Mouse (Mus musculus) heart, embryonic 15.5 days (tissue): ENCODE data around the gene Camk2d. TPM values are rescaled to one million over a fixed set of nuclear protein-coding genes. Genes with fewer than 3 reads are reported as not detected.

Experiments used
- ATAC-seq: fragments of 200-750 bp; cut with Nextera tagmentation; replicated peaks from 2 replicates; pipeline ENCODE4 v1.8.0; 2017; ENCODE audit warnings: low read depth, moderate TSS enrichment; ENCODE audit not compliant: insufficient number of reproducible peaks, insufficient read depth, low FRiP score
- H3K27ac ChIP-seq: fragments of 300-500 bp; sonication (generic); 2 replicates; pipeline ENCODE4 v1.5.1; 2015; ENCODE audit warnings: mild to moderate bottlenecking, inconsistent platforms
- H3K27me3 ChIP-seq: fragments of 300-500 bp; sonication (generic); 2 replicates; pipeline ENCODE4 v1.6.1; 2015; ENCODE audit warnings: inconsistent platforms
- H3K36me3 ChIP-seq: fragments of 300-500 bp; sonication (generic); 2 replicates; pipeline ENCODE4 v1.6.1; 2015; ENCODE audit warnings: mild to moderate bottlenecking, inconsistent platforms
- H3K4me1 ChIP-seq: fragments of 300-500 bp; sonication (generic); replicated peaks from 2 replicates; pipeline ENCODE4 v1.6.1; 2015; ENCODE audit warnings: inconsistent platforms
- H3K4me2 ChIP-seq: fragments of 300-500 bp; sonication (generic); 2 replicates; pipeline ENCODE4 v1.6.1; 2015; ENCODE audit warnings: inconsistent platforms, mild to moderate bottlenecking, moderate library complexity
- H3K4me3 ChIP-seq: fragments of 300-500 bp; sonication (generic); 2 replicates; pipeline ENCODE4 v1.5.1; 2015; ENCODE audit warnings: mild to moderate bottlenecking, inconsistent platforms
- H3K9ac ChIP-seq: fragments of 300-500 bp; sonication (generic); 2 replicates; pipeline ENCODE4 v1.6.1; 2015; ENCODE audit warnings: mild to moderate bottlenecking, inconsistent platforms
- H3K9me3 ChIP-seq: fragments of 300-500 bp; sonication (generic); replicated peaks from 2 replicates; pipeline ENCODE4 v1.6.1; 2016; ENCODE audit warnings: inconsistent platforms
- WGBS: fragments of 180-500 bp; shearing (Covaris S2); methylation state at CpG from one replicate; pipeline ENCODE4 v1.1.7; 2015; ENCODE audit warnings: mixed read lengths; 5-methylcytosine and 5-hydroxymethylcytosine counted together
- polyA plus RNA-seq: library from polyadenylated mRNA; unstranded; fragments of >200 nt; fragmentation: Nextera tagmentation; extraction: Ambion mirVana; gene quantifications from 2 replicates; pipeline ENCODE4 v1.2.1, GENCODE M21; 2015

The Camk2d gene
- polyA plus RNA-seq, 1 experiment from 2014 or later, result 108 TPM

DNA sequence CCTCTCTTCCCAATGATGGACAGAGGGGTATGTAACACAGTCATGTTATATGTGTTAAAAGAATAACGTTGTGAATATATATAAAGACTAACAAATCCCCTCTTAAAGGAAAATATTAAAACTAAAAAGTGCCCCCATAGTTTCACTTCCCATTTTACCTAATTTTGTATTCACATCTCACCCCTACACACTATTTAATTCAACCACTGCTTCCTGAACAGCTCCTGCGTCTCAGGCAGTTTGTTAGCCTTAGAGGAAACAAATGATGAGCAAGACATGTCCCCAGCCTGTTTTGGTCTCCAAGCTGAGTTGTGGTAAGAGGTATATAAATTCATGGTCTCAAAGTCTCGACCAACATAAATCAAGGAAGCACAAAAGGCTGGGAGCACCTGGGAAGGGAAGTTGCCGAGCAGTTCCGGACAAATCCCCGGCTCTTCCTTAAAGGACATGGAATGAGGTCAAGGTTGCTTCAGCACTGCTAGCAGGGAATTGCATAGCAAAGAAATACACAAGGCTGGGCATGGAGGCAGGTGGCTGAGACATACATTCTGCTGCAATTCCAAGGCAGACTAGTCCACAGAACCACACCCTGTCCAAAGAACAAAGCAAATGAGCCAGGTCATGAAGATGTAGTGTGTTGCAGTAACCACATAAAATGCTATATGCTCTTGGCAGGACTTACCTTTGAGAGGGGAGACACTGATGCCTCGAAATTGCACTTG, 155.4 kb downstream of the Camk2d start:
- WGBS, result 76% methylated on average over 7 of the region's 7 CpGs
- Histone ChIP-seq H3K4me2 (no peak overlapping the region), H3K9ac (no peak overlapping the region), H3K27ac (no peak overlapping the region; the same call in 1 of the 2 replicates), H3K4me1 (peaks cover 16% of the 10 kb centered on the region), H3K9me3 (no peaks in the 10 kb centered on the region), H3K4me3 (no peak overlapping the region), H3K36me3 (no peaks in the 10 kb centered on the region), H3K27me3 (no peaks in the 10 kb centered on the region)
- no peak for ATAC-seq

DNA sequence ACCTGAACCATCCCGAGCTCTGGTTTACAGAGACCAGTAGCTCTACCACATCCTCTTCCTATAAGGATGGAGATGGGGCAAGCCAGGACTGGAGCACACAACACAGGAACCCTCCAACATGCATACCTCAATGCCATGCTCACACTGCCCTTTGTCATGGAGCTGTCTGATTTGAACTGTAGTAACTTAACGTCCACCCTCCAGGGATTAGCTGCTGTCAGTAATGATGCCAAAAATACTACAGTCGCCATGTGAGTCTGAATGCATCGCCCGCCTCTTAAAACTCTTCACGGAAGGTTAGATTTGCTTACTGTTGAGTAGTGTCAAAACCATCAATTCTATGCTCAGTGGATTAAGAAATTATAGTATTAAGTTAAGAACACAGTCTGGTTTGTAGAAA, 156.9 kb downstream of the Camk2d start:
- H3K4me1 ChIP-seq, result peaks cover 16% of the 10 kb centered on the region
- H3K9me3 ChIP-seq, result no peaks in the 10 kb centered on the region
- H3K27ac ChIP-seq, result peak overlapping the region; percentile 72
- no peak overlapping the region for H3K9ac ChIP-seq
- ATAC-seq, result no peak; the same call in 1 of the 2 replicates
- H3K4me2 ChIP-seq, result no peak overlapping the region
- no peaks in the 10 kb centered on the region for H3K36me3 ChIP-seq
- H3K27me3 ChIP-seq, result no peaks in the 10 kb centered on the region
- H3K4me3 ChIP-seq, result no peak overlapping the region
- 43% methylated on average over 6 of the region's 6 CpGs for WGBS

DNA sequence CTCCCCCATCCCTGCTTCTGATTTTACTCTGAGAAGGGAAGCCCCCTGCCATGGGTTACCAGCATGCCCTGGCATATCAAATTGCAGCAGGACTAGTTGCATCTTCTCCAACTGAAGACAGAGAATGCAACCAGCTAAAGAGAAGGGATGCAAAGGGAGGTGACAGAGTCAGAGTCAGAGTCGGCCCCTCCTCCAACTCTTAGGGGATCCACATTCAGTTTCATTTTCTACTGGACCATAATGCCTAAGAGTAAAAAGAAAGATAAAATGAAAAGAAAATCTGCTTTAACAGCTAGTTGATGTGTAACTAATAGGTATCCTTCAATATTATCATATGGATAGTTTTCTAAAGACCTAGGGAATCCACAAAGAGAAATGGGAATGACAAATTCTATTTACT, 162.3 kb downstream of the Camk2d start:
- H3K4me2 ChIP-seq, result no peak overlapping the region
- no peaks in the 10 kb centered on the region for H3K36me3 ChIP-seq
- no peak for ATAC-seq
- no peaks in the 10 kb centered on the region for H3K27me3 ChIP-seq
- H3K4me1 ChIP-seq, result peaks cover 2% of the 10 kb centered on the region; the same call in 1 of the 2 replicates
- WGBS, result 78% methylated on average over 1 of the region's 1 CpGs
- no peak overlapping the region for H3K27ac ChIP-seq
- no peak overlapping the region for H3K9ac ChIP-seq
- no peak overlapping the region for H3K4me3 ChIP-seq
- H3K9me3 ChIP-seq, result no peaks in the 10 kb centered on the region

DNA sequence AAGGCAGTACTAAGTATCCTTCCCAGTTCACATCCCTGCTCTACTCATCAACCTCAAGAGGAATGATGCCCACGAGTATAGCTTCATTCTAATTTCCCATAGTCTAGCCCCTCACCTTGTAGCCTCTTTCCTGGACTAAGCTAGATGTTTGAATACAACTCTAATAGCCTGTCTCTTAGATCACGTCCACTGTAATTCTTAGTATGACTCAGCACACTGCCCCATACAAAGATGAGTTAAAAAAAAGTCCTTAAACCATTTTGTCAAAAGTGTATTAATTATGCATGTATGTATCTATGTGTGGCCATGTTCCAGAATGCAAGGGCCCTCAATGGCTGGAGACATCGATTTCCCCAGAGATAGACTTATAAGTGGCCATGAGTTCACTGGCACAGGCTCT, 164.5 kb downstream of the Camk2d start:
- ATAC-seq, result no peak
- H3K4me1 ChIP-seq, result no peaks in the 10 kb centered on the region; the same call in 1 of the 2 replicates
- H3K9ac ChIP-seq, result no peak overlapping the region
- H3K4me3 ChIP-seq, result no peak overlapping the region
- WGBS, result 82% methylated on average over 3 of the region's 3 CpGs
- no peak overlapping the region for H3K4me2 ChIP-seq
- no peaks in the 10 kb centered on the region for H3K36me3 ChIP-seq
- H3K27ac ChIP-seq, result no peak overlapping the region
- no peaks in the 10 kb centered on the region for H3K27me3 ChIP-seq
- H3K9me3 ChIP-seq, result no peaks in the 10 kb centered on the region

DNA sequence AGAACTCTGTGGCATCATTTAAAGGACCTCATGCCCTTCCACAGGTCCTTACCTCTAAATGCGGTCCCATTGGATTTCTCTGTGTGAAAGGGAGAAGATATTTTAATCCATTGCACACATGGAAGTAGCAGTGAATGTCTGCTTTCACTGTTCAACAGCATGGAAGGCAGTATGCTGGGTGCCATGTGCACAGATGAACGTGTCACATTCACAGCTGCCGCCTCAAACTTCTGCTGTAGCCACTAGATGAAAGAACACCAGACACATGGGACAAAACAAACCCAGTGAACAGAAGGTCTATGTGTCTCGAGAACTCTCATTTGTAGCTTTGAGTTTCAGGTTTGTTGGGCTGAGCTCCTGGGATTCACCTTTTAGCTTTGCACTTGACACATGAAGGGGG, 168.6 kb downstream of the Camk2d start:
- ATAC-seq, result no peak
- H3K36me3 ChIP-seq, result no peaks in the 10 kb centered on the region
- peaks cover 3% of the 10 kb centered on the region for H3K4me1 ChIP-seq
- no peaks in the 10 kb centered on the region for H3K9me3 ChIP-seq
- H3K4me3 ChIP-seq, result no peak overlapping the region
- H3K4me2 ChIP-seq, result no peak overlapping the region
- H3K27me3 ChIP-seq, result no peaks in the 10 kb centered on the region
- 86% methylated on average over 4 of the region's 4 CpGs for WGBS
- H3K9ac ChIP-seq, result no peak overlapping the region
- H3K27ac ChIP-seq, result no peak overlapping the region

DNA sequence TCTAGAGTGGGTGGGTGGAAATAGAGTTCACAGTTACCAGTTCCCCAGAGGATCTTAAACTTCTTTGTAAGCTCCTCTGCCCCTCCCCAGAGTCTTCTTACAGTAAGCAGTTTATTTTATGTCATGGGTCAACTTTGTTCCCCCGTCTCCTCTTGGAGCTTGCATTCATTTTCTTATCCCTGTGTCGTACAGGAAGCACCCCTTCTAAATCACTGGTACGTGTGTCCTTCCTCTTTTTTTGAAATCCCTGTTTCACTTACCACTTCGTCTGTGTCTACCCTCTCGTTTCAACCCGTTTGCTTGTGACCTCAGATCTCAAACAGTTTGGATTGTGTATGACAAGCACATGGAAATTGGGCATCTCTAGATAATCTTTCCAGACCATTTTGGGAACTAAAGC, 174.0 kb downstream of the Camk2d start:
- Histone ChIP-seq H3K9me3 (no peaks in the 10 kb centered on the region), H3K27me3 (no peaks in the 10 kb centered on the region), H3K4me1 (peaks cover 12% of the 10 kb centered on the region), H3K4me2 (no peak overlapping the region), H3K36me3 (no peaks in the 10 kb centered on the region), H3K27ac (0 out of 2 replicates have a peak overlapping the region, but pooled peaks have one; percentile 1), H3K9ac (no peak overlapping the region), H3K4me3 (no peak overlapping the region)
- 54% methylated on average over 6 of the region's 6 CpGs for WGBS
- no peak for ATAC-seq

DNA sequence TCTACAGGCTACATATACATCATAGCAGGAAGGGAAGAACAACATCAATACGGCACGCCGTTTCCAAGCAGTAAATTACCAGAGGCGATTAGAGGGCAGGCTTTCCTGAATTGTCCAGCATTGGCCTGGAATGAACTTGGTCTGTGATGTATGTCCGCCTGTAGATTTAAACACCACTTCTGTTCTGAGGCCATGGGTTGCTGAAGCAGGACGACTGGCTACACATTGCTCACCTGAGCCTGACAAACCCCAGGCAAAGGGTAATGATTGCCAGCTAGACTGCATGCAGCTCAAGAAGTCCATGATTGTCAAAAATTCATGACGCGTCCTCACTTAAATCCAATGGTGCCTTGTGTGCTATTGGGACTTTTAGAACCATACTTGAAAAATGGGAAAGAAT, 174.9 kb downstream of the Camk2d start:
- no peaks in the 10 kb centered on the region for H3K9me3 ChIP-seq
- no peak overlapping the region for H3K4me2 ChIP-seq
- no peak overlapping the region for H3K4me3 ChIP-seq
- H3K27me3 ChIP-seq, result no peaks in the 10 kb centered on the region
- no peak overlapping the region for H3K9ac ChIP-seq
- H3K36me3 ChIP-seq, result no peaks in the 10 kb centered on the region
- H3K27ac ChIP-seq, result no peak overlapping the region; the same call in 1 of the 2 replicates
- 75% methylated on average over 8 of the region's 8 CpGs for WGBS
- no peak for ATAC-seq
- H3K4me1 ChIP-seq, result peaks cover 12% of the 10 kb centered on the region

DNA sequence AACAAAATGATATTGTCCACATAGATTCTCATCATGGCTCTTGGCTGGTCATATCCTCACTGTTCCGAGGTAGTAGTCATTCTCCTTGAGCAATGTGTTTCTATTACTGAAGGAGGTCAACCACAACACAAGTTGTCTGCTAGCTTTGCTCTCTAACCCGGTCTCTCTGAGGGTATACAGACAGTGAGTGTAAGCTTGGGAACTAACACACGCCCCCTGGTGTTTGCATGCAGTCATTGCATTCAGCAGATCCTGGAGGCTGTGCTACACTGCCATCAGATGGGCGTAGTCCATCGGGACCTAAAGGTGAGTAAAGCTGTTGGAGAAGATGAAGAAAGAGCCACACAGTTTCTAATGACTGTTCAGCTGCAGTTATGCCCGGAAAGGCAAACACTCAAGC, 175.4 kb downstream of the Camk2d start:
- H3K9me3 ChIP-seq, result no peaks in the 10 kb centered on the region
- no peaks in the 10 kb centered on the region for H3K36me3 ChIP-seq
- H3K4me1 ChIP-seq, result peaks cover 12% of the 10 kb centered on the region
- H3K27me3 ChIP-seq, result no peaks in the 10 kb centered on the region
- WGBS, result 19% methylated on average over 6 of the region's 6 CpGs
- H3K4me2 ChIP-seq, result no peak overlapping the region
- H3K4me3 ChIP-seq, result no peak overlapping the region
- no peak overlapping the region for H3K27ac ChIP-seq
- ATAC-seq, result peak; percentile 72; the same call in 1 of the 2 replicates
- no peak overlapping the region for H3K9ac ChIP-seq

DNA sequence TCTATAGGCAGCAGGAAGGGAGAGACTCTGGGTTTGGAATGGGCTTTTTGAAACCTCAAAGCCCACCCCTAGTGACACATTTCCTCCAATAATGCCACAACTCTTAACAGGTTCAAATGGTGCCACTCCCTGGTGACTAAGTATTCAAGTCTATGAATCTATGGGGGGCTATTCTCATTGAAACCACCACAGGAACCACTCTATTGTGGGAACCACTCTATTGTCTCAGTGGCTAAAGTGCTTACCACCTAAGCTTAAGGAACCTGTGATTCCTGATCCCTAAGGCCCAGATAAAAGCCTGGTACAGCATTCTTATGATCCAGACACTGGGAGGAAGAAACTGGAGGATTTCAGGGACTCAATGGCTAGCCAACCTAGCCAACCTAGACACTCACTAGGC, 179.9 kb downstream of the Camk2d start:
- Histone ChIP-seq H3K36me3 (no peaks in the 10 kb centered on the region), H3K27me3 (no peaks in the 10 kb centered on the region), H3K4me3 (no peak overlapping the region), H3K9ac (no peak overlapping the region), H3K4me1 (peaks cover 18% of the 10 kb centered on the region), H3K9me3 (no peaks in the 10 kb centered on the region), H3K4me2 (no peak overlapping the region), H3K27ac (no peak overlapping the region)
- no peak for ATAC-seq

DNA sequence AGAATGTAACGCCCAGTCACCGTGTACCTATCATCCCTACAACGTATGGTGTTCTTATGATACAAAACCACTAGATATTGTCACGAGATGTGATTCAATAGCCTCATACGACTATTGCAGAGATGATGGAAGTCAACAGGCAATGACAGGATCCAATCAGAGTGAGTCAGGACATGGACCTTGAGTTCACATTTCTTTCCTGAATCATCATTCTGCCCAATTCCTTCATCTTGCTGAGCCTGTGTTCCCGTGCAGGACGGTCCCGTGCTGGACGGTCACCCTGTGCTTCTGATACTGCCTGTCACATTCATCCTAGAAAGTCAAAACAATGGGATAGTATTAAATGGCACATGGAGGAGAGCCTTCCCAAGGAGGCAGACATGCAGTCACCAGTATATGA, 181.0 kb downstream of the Camk2d start:
- Histone ChIP-seq H3K27me3 (no peaks in the 10 kb centered on the region), H3K9ac (no peak overlapping the region), H3K9me3 (no peaks in the 10 kb centered on the region), H3K4me3 (no peak overlapping the region), H3K27ac (no peak overlapping the region), H3K4me1 (peaks cover 16% of the 10 kb centered on the region; the same call in 1 of the 2 replicates), H3K36me3 (no peaks in the 10 kb centered on the region), H3K4me2 (no peak overlapping the region)
- 90% methylated on average over 9 of the region's 9 CpGs for WGBS
- no peak for ATAC-seq

DNA sequence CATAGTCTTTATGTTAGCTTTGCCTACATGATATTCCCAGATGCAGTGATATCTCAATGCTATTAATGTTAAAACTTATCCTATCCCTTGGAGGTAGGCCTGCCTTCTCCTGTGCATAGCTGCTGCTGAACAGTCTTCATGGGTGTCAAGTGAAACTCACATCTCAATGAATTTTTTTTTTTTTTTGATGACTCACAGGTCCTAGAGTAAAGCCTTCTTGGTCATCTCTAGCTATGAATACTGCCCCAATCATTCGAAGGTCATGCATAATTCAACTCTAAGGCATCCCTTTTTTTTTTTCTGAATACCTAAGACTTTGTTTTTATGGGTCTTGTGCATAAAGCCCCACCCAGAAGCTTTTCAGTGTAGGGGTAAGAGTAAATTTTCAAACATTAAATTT, 181.8 kb downstream of the Camk2d start:
- WGBS, result 83% methylated on average over 1 of the region's 1 CpGs
- no peak for ATAC-seq
- Histone ChIP-seq H3K4me3 (no peak overlapping the region), H3K9me3 (no peaks in the 10 kb centered on the region), H3K4me2 (no peak overlapping the region), H3K9ac (no peak overlapping the region), H3K27me3 (no peaks in the 10 kb centered on the region), H3K4me1 (peaks cover 16% of the 10 kb centered on the region; the same call in 1 of the 2 replicates), H3K27ac (no peak overlapping the region), H3K36me3 (no peaks in the 10 kb centered on the region)

DNA sequence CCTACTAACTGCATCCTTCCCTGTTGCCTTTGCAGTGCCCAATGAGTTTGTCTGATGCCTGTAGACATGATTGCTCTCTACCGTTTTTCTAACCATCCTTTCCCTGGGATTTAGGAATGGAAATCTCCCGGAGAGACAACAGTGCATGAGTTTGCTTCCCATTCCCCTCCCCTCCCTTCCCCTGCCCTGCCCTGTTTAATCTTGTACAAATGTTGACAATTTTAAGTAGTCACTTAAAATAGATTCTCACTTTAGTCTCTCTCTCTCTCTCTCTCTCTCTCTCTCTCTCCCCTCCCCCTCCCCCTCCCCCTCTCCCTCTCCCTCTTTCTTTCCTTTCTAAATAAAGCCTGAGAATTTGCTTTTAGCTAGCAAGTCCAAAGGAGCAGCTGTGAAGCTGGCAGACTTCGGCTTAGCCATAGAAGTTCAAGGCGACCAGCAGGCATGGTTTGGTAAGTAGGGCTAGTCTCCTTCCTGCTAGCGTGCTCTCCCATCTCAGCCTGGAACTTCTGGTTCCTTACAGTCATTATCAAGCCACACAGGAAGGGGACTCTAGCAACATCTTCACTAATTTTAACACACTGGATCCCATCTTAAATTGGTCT, 184.0 kb downstream of the Camk2d start:
- 40% methylated on average over 5 of the region's 5 CpGs for WGBS
- H3K4me3 ChIP-seq, result no peak overlapping the region
- ATAC-seq, result peak; percentile 70
- H3K27ac ChIP-seq, result peak overlapping the region; percentile 92
- H3K4me2 ChIP-seq, result peak overlapping the region; percentile 49
- H3K27me3 ChIP-seq, result no peaks in the 10 kb centered on the region
- peaks cover 7% of the 10 kb centered on the region; the same call in 1 of the 2 replicates for H3K36me3 ChIP-seq
- peaks cover 24% of the 10 kb centered on the region for H3K4me1 ChIP-seq
- no peak overlapping the region for H3K9ac ChIP-seq
- H3K9me3 ChIP-seq, result no peaks in the 10 kb centered on the region
